Mouse (Mus musculus) E14TG2a.4 (cell line): Measurements from ENCODE around the gene Hp1bp3.

Experiments used
- H3K27me3 ChIP-seq: 2 replicates; pipeline ENCODE4 v1.6.1; 2014; ENCODE audit warnings: low read length, control low read depth; ENCODE audit not compliant: insufficient read depth
- H3K36me3 ChIP-seq: 2 replicates; pipeline ENCODE4 v1.6.1; 2014; ENCODE audit warnings: low read length, control low read depth; ENCODE audit not compliant: insufficient read depth
- H3K4me1 ChIP-seq: replicated peaks from 2 replicates; pipeline ENCODE4 v1.6.1; 2014; ENCODE audit warnings: low read depth, low read length, control low read depth
- H3K4me3 ChIP-seq: replicated peaks from 2 replicates; pipeline ENCODE4 v1.5.1; 2014; ENCODE audit warnings: mild to moderate bottlenecking, low read length
- H3K9me3 ChIP-seq: 2 replicates; pipeline ENCODE4 v1.6.1; 2014; ENCODE audit warnings: low read length, control low read depth
- CTCF ChIP-seq: conservative IDR thresholded peaks from 2 replicates; pipeline ENCODE4 v1.5.1; 2014; ENCODE audit warnings: low read length
- NANOG ChIP-seq: IDR thresholded peaks from 2 replicates; pipeline ENCODE4 v1.6.1; 2014; ENCODE audit warnings: borderline replicate concordance, low read length, mixed read lengths
- POU5F1 ChIP-seq: IDR thresholded peaks from 2 replicates; pipeline ENCODE4 v1.6.1; 2014; ENCODE audit warnings: low read length, borderline replicate concordance

Gene Hp1bp3

GRCm38 (mm10) chr4:138272011-138272997, 56.2 kb downstream of the Hp1bp3 start:
- Histone ChIP-seq H3K27me3 (peaks cover 49% of the 10 kb centered on the region), H3K4me1 (peaks cover 13% of the 10 kb centered on the region), H3K9me3 (no peaks in the 10 kb centered on the region), H3K36me3 (no peaks in the 10 kb centered on the region), H3K4me3 (no peak overlapping the region)
- no peak for TF ChIP-seq NANOG
- TF ChIP-seq CTCF: no peak

DNA sequence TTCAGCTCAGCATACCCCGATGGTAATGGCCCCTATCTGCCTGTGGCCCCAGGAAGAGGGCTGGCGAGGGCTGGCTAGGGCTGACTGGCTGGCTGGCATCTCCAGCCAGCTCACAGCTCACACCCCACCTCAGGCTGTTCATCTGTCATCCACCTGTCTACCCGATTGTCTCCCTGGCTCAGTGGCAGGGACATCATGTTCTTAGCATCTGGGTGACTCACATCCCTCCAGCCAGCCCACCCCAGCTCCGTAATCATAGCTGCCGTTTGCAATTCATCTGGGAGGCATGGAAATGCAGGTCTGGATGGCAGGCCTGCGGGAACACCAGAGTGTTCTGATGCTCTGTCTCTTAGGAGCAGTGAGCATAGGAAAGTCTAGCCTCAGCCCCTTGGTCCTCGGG, 62.2 kb downstream of the Hp1bp3 start:
- TF ChIP-seq POU5F1 (no peak), CTCF (no peak), NANOG (no peak)
- no peaks in the 10 kb centered on the region for H3K36me3 ChIP-seq
- H3K4me3 ChIP-seq: no peak overlapping the region
- H3K4me1 ChIP-seq: peaks cover 21% of the 10 kb centered on the region
- H3K9me3 ChIP-seq: no peaks in the 10 kb centered on the region
- peaks cover 26% of the 10 kb centered on the region for H3K27me3 ChIP-seq

- peak; percentile 93 for TF ChIP-seq CTCF
- TF ChIP-seq NANOG: no peak
- TF ChIP-seq POU5F1: no peak
- H3K36me3 ChIP-seq: no peaks in the 10 kb centered on the region
- peaks cover 8% of the 10 kb centered on the region for H3K4me1 ChIP-seq
- H3K4me3 ChIP-seq: no peak overlapping the region
- H3K9me3 ChIP-seq: peaks cover 5% of the 10 kb centered on the region; the same call in 1 of the 2 replicates
- peaks cover 11% of the 10 kb centered on the region for H3K27me3 ChIP-seq
Observed at GRCm38 (mm10) chr4:138282834-138283233, 66.7 kb downstream of the Hp1bp3 start.

- no peak for TF ChIP-seq CTCF
- no peak for TF ChIP-seq NANOG
- no peak for TF ChIP-seq POU5F1
- Histone ChIP-seq H3K36me3 (no peaks in the 10 kb centered on the region), H3K9me3 (peaks cover 11% of the 10 kb centered on the region), H3K27me3 (peaks cover 15% of the 10 kb centered on the region), H3K4me3 (no peak overlapping the region), H3K4me1 (peaks cover 15% of the 10 kb centered on the region)
Observed at GRCm38 (mm10) chr4:138286411-138286810, 70.3 kb downstream of the Hp1bp3 start.

DNA sequence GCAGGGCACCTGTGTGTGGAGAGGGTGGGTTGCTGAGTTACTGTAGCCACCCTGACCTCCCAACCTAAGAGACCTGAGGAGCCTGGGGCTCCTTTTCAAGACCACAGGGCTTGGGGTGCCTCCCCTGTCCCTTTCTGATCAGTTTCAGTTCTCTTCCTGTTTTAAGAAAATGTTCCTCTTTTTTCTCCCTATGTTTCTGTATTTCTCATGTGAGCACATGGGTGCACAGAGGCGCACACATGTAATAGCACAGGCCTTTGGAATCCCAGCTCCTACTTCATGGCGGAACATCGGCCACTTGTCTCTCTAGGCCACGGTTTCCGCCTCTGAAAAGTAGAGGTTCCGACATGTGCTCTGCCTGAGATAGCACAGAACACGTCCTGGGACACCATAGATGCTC, 72.6 kb downstream of the Hp1bp3 start:
- peaks cover 15% of the 10 kb centered on the region for H3K27me3 ChIP-seq
- peaks cover 23% of the 10 kb centered on the region for H3K4me1 ChIP-seq
- H3K36me3 ChIP-seq: no peaks in the 10 kb centered on the region
- H3K4me3 ChIP-seq: 0 out of 2 replicates have a peak overlapping the region, but pooled peaks have one; percentile 17
- peaks cover 15% of the 10 kb centered on the region for H3K9me3 ChIP-seq
- no peak for TF ChIP-seq CTCF
- TF ChIP-seq POU5F1: no peak
- TF ChIP-seq NANOG: no peak

DNA sequence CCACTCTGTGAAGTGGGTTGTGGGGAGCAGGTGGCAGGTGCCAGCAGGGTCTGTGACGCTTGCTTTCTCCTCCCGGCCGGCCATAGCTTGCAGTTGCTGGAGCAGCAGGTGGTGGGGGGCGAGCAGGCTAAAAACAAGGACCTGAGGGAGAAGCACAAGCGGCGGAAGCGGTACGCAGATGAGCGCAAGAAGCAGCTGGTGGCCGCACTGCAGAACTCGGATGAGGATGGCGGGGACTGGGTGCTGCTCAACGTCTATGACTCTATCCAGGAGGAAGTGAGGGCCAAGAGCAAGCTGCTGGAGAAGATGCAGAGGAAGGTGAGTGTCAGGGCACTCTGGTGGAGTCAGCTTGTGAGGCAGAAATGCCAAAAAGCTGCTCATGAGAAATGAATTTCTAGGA, 75.9 kb downstream of the Hp1bp3 start:
- H3K4me3 ChIP-seq: no peak overlapping the region
- peaks cover 23% of the 10 kb centered on the region for H3K4me1 ChIP-seq
- H3K9me3 ChIP-seq: peaks cover 9% of the 10 kb centered on the region
- peaks cover 15% of the 10 kb centered on the region for H3K27me3 ChIP-seq
- H3K36me3 ChIP-seq: no peaks in the 10 kb centered on the region
- TF ChIP-seq NANOG (no peak), CTCF (no peak), POU5F1 (no peak)

GRCm38 (mm10) chr4:138293261-138293948, 77.3 kb downstream of the Hp1bp3 start:
- no peak for TF ChIP-seq POU5F1
- TF ChIP-seq CTCF: no peak
- no peak for TF ChIP-seq NANOG
- H3K4me3 ChIP-seq: no peak overlapping the region
- H3K36me3 ChIP-seq: no peaks in the 10 kb centered on the region
- H3K4me1 ChIP-seq: peaks cover 20% of the 10 kb centered on the region
- H3K27me3 ChIP-seq: peaks cover 9% of the 10 kb centered on the region; the same call in 1 of the 2 replicates
- peaks cover 9% of the 10 kb centered on the region for H3K9me3 ChIP-seq

- Histone ChIP-seq H3K36me3 (no peaks in the 10 kb centered on the region), H3K4me1 (peaks cover 16% of the 10 kb centered on the region), H3K4me3 (no peak overlapping the region), H3K27me3 (peaks cover 10% of the 10 kb centered on the region; the same call in 1 of the 2 replicates), H3K9me3 (peaks cover 9% of the 10 kb centered on the region)
- TF ChIP-seq POU5F1: no peak
- no peak for TF ChIP-seq NANOG
- TF ChIP-seq CTCF: no peak
Observed at GRCm38 (mm10) chr4:138293949-138294550, 78.0 kb downstream of the Hp1bp3 start.
